Mouse (Mus musculus) frontal cortex, adult 2 months (tissue): Measurements from ENCODE around the gene Uhrf1. TPM values are rescaled to one million over a fixed set of nuclear protein-coding genes. Genes with fewer than 3 reads are reported as not detected.
A peak's percentile ranks its signal among the peaks of the same experiment; 100 is the strongest.

Experiments used
- DNase-seq, 2 experiments: peaks; one replicate each; pipeline ENCODE4 v3.0.0; 2022; ENCODE audit warnings: low spot score in 1 of 2; ENCODE audit errors: extremely low spot score in 1 of 2
- polyA plus RNA-seq: library from polyadenylated mRNA; depleted of rRNA; stranded (reverse); fragments of >200 nt; gene quantifications from 2 replicates; pipeline ENCODE4 v1.2.3, GENCODE M21; 2012

Gene Uhrf1
- polyA plus RNA-seq, 1 experiment = 1.8 TPM

GRCm38 (mm10) chr17:56296201-56296600, 6.9 kb upstream of the Uhrf1 start:
- no peak for DNase-seq

- no peak for DNase-seq
Observed at GRCm38 (mm10) chr17:56298238-56298637, 4.9 kb upstream of the Uhrf1 start.

DNA sequence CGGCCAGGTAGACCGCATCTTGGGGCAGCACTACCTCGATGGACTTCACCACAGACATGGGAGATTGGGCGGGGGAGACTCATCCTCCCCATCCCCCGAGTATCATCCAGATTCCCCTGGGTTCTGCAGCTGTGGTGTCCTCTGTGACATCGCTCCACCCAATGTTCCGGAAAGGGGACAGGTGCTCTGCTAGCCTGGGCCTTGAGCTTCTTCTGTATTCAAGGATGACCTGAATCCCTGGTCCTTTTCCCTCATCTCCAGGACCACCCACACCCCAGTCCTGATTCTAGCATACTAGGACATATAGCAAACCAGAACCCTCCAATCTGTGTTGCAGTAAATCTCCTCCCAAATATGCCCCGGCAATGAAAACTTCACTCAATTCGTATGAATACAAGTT, 2.9 kb upstream of the Uhrf1 start, which contains the start of gene Arrdc5:
TSS of gene Arrdc5 (minus strand) at position 101 of the 400 bp plus-strand sequence.
- DNase-seq = no peak

GRCm38 (mm10) chr17:56302363-56302996, 641 bp upstream of the Uhrf1 start:
- DNase-seq = no peak

DNA sequence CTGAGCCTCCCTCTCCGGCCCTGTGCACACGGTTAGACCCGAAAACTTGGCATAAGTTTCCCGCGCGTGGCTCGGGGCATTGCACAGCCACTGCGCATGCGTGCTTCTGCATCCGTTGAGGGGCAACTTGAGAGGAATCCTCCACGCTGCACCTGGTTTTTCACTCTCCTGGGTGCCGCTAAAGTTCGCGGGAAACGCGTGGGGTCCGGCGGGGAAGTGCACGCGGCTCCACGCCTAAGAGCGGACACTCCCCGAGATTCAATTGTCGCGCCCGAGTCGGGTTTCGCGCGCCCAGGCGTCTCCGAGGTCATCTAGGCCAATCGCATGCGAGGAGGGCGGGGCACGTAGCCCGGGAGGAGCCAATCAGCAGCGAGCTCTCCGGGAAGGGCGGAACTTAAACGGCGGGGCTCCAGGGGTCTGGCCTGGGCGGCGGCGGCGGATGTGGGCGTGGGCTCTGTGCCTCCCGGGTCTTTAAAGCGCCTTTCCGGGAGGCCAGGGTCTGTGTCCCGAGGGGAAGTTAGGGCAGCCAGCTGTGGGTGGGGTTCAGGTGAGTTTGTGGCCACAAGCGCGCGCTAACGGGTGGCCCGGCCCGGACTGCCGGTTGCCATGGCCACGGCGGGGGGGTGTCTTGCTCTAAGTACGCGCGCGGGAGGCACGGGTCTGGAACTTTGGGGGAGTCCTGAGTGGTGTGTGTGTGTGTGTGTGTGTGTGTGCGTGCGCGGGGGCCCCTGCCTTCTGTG, 896 bp downstream of the Uhrf1 start:
- DNase-seq = peak; percentile 79 to 93

- DNase-seq = no peak
Observed at GRCm38 (mm10) chr17:56304718-56305117, 1.6 kb downstream of the Uhrf1 start.

- no peak for DNase-seq
Observed at GRCm38 (mm10) chr17:56305156-56305555, 2.0 kb downstream of the Uhrf1 start.

DNA sequence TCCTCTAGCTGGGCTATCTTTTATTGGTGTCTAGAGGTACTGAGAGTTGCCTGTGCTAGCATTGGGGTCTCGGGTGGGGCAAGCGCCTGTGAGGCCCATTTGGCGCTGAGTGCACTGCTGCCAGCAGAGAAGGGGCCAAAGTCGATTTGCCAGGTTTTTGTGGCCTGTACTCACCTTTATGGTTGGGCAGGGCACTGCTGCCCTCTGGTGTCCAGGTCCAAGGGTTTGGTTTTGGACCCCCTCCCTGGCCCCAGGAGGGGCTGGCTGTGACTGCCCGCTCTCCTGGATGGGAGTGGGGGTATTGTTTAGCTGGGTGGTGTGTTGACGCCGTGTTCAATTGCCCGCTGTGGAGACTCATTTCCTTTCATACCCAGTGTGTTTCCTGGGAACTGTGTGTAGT, 2.7 kb downstream of the Uhrf1 start:
- no peak for DNase-seq

DNA sequence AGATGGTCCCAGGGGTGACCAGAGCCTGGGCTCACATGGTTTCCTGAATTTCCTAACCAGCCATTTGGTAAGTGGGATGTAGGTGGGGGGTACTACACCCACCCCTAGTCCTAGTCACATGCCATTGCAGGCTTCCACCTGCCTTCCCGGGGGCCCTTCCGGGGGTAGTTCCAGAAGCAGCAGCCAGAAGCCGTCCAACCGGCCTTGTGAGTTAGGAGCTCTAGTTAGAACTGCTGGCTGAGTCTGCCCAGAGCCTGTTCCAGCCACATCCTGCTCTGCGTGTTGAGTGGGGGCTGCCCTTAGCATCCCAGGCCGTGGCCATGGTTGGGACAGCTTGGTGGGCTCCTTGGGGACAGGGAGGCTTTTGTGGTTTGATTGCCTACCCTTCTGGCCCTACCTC, 5.0 kb downstream of the Uhrf1 start:
- no peak for DNase-seq

GRCm38 (mm10) chr17:56309191-56309945, 6.2 kb downstream of the Uhrf1 start:
- no peak for DNase-seq

- no peak for DNase-seq
Observed at GRCm38 (mm10) chr17:56324419-56324818, 21.3 kb downstream of the Uhrf1 start.

DNA sequence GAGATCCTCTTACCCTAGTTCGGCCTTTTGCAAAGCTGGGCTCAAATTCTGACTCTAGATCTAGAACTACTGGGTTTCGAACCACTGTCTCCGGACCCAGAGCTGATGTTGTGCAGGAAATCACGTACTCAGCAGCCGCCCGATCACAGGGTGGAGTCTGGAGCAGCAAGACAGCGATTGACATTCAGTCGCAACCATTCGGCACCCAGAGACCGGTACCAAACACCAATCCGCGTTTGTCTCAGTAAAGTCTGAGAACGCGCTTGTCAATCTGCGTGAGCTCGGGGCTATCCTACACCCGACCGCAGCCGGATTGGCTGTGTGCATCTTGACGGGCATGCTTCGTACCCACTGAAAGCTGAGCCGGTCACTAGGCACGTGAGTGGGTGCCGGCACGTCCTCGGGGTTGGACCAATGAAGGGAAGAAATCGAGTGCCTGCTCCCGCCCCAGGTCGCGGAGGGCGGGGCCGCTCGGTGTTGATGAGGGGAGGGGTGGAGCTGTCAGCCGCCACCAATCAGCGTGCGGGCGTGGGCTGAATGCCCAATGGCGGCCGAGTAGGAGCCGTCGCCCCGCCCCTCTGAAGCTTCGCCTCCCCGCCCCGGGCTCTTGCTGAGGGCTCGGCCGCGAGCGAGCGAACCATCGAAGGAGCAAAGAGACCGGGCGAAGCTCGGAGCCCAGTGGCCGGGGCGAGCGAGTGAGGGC, 22.5 kb downstream of the Uhrf1 start, which contains the start of gene Kdm4b:
TSS of gene Kdm4b (plus strand) at position 613 of the 703 bp plus-strand sequence.
- DNase-seq = peak; percentile 99 to 100

DNA sequence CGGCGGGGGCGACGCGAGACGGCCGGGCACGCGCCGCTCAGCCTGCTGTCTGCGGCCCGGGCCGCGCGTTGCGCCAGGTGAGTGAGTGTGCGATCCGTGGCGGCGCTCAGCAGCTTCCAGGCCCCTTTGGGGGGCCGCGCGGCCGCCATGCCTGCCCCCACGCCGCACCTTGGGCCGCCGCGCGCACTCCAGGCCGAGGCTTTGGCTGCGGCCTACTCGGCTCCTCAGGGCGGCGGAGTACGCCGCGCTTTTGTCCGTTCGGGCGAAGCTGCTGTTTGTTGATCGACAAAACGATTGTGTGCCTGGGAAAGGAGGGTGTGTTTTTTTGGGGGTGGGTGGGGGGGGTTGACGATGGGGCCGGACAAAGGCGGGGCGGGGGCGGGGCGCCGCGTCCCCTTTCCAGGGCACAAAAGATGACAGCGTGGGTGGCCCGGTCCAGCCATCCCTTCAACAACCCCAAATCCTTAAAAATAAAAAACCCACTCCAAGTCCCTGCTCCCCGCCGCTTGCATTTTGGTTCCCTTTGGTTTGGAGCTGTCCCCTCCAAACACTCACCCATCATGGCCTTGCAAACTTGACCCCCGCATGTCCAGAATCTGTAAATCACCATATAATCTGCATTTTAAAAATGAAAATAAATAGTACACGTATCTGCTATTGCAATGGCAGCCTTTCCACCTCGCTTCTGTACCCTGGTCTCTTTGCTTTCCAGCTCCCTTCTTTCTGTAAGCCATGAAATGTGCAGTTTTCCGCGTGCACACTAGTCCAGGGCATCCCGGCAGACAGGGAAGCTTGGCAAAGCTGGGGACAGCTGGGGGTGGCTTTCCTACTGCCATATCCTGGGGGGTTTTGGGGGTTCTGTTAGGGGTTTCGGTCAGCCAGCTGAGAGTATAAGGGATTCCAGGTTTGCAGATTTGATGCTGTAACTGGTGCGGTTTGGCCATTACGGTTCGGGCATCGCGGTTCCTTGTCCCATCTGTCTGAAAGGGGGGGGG, 23.3 kb downstream of the Uhrf1 start:
- peak in 1 of 2 experiments; percentile 31 for DNase-seq

DNA sequence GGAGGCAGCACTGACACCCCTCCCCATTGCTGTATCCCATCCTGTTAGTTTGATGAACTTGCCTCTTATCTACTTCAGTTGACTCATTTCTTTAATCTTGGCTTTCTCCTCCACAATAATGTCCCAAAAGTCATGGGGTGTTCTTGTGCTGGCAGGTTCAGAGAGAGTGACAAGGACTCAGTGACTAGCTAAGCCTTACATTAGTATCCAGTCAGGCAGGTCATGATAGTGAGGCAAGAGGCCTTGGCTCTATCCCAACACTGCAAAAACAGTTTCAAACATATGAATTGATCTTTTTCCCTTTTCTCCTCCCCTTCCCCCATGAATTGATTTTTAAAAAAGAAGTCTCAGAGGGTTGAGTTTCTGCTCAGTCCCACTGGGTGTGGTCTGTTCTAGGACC, 26.1 kb downstream of the Uhrf1 start:
- DNase-seq = no peak

DNA sequence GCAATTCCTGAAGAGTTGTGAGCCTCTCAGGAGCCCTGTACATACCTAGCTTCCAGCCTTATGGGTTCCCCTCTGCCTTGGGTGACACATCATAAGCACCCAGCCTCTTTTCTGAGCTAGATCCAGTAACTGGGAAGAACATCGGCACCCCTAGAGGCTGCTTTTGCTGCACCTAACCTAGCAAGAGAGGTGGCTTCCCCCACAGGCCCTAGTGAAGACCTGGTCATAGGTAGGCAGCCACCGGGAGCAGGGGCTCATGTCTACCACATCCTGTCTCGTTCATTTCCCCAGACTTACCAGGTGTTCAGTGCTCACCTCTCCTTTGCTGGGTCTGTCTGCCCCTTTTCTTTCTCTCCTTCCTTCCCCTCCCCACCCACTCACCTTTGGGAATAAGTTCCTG, 27.2 kb downstream of the Uhrf1 start:
- DNase-seq = no peak

- DNase-seq = no peak
Observed at GRCm38 (mm10) chr17:56331256-56331655, 28.1 kb downstream of the Uhrf1 start.

GRCm38 (mm10) chr17:56332987-56333386, 29.9 kb downstream of the Uhrf1 start:
- DNase-seq = no peak

GRCm38 (mm10) chr17:56337190-56337589, 34.1 kb downstream of the Uhrf1 start:
- peak in 1 of 2 experiments; percentile 71 for DNase-seq

- DNase-seq = no peak
Observed at GRCm38 (mm10) chr17:56337791-56338190, 34.7 kb downstream of the Uhrf1 start.

- DNase-seq = no peak
Observed at GRCm38 (mm10) chr17:56338909-56339308, 35.8 kb downstream of the Uhrf1 start.
